Mouse (Mus musculus) Muller cell, postnatal 12 days (primary cell): ENCODE measurements around the gene 1700001O22Rik.

Source experiments
- DNase-seq: peaks from one replicate; pipeline ENCODE4 v3.0.0-alpha.2; 2015; ENCODE audit errors: inconsistent ontology term

Gene 1700001O22Rik

GRCm38 (mm10) chr2:30816383-30816782 is 12.9 kb upstream of the 1700001O22Rik start:
- no peak for DNase-seq

DNA sequence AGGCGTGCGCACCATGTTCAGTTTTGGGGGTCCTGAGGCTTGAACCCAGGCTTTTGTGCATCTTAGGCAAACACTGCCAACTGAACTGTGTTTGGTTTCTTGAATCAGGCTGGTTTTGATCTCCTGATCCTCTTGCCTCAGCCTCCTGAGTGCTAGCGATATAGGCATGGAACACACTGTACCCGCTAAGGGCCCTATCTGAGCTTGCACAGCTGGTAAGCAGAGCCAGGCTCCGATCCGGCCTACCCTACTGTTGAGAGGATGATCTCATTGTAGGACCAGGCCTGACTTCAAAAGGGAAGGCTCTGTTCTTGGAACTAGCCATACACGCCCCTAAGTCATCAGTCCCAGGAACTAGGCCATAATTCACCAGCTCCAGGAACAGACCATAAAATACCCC is 7.1 kb upstream of the 1700001O22Rik start:
- DNase-seq, result no peak

DNA sequence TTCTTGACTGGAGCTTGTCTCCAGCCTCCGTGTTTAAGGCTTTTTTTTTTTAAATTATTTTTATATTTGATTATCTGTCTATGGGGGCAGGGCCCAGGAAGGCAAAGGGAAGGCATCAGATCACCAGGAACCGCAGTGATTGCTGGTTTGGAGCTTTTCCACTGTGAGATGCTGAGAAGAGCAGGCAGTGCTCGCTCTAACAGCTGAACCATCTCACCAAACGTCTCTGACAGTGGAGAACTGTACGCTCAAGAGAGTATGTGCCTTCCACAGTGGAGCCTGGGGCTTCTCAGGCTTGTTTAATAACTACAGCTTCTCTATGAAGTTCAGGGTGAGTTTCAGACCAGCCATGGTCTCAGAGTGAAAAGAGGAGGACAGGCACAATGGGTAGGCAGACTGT is 6.0 kb upstream of the 1700001O22Rik start:
- DNase-seq, result no peak

- DNase-seq, result no peak
These were observed 4.8 kb upstream of the 1700001O22Rik start for GRCm38 (mm10) chr2:30808296-30808655.

DNA sequence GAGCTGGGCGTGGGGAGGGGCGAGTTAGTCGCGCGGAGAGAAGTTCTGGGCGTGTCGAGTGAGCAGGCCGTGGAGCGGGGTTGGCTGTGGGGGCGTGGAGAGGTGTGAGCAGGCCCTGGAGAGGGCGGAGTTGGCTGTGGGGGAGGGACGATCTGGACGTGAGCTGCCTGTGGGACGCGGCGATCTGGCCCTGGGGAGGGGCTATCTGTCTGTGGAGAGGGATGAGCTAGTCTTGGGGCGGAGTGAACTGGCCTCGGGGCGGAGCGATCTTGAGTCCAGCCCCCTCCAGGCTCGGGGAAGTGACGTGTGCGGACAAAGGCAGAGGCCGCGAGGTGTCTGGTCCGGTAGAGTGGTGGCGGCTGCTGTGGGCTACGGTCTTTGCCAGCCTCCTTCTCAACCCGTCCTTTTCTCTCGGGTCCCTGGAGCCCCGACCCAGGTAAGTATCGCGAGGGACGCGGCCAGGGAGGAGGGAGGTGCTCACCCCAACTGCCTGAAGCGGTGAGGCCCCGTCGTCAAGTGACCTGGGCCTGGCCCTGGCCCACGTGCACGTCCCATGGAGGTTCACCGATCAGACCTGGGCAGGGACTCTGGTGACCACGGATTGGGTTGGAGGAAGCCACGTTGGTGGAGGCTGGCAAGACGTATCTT is 4.3 kb upstream of the 1700001O22Rik start, which contains the start of gene Ntmt1:
Gene Ntmt1, plus strand, starts transcription at position 179 of the 648 bp plus-strand sequence.
- DNase-seq, result peak; percentile 100

DNA sequence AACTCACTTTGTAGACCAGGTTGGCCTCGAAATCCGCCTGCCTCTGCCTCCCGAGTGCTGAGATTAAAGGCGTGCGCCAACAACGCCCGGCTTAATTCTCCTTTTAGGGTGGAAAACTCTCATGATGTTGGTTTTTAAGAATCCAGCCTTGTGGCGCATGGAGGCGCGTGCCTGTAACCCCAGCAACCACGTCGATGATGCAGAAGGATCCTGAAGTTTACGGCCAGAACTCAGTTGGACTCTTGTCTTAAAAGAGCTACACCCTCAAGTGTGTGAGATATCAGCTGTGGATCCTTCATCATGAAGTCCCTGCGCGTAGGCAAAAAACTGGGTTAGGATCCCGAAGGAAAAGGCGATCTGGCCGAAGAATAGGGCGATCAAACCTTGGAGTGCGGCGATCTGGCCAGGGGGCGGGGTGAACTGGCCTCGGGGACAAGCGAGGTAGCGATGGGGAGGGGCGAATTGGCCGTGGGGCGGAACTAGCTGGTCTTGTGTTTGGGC is 3.7 kb upstream of the 1700001O22Rik start:
- no peak for DNase-seq

DNA sequence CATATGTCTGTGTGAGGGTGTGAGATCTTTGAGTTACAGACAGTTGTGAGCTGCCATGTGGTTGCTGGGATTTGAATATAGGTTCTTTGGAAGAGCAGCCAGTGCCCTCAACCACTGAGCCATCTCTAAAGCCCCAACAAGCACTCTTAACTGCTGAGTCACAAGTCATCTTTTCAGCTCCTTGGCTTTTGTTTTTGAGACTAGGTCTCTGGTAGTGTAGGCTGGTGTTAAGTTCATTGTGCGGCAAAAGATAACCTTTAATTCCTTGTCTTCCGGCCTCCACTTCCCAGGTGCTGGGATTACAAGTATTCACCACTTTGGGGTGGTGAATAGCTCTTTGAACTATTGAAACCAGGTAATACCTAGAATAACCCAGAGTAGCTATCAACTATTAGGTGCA is 2.5 kb upstream of the 1700001O22Rik start:
- no peak for DNase-seq

DNA sequence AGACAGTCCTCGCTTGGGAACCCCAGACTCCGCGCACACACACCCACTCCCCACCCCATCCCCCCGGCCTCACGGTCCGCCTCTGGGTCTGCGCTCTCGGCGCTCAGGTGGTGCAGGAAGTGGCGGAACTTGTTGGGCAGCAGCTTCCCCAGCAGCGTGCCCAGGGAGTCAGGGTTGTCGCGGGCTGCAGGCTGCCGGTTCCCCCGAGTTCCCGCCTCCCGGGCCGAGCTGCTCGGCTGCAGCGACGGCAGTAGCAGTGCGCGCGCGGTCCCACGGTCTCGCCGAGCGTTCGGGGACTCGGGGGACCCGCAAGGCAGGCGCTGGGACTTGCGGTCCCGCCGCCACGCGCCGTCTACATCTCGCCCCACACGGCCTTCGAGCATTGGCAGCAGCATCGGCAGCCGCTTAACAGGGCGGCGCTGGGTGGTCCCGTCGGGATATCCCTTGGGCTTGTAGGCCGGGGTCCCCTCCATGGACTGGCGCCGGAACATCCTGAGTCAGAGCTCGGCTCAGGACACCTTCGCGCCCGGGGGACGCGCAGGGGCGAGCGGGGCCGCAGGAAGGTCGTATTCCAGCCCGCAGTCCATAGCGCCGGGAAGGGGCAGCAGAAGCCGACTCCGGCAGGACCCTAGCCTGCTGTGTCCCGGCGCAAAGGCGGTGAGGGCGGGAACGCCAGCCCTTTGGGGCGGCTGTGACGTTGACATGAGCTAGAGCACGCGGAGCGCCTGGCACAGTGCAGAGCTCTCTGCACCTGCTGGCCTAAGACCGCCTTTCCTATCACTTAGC is 2.2 kb downstream of the 1700001O22Rik start:
- DNase-seq, result peak; percentile 45

DNA sequence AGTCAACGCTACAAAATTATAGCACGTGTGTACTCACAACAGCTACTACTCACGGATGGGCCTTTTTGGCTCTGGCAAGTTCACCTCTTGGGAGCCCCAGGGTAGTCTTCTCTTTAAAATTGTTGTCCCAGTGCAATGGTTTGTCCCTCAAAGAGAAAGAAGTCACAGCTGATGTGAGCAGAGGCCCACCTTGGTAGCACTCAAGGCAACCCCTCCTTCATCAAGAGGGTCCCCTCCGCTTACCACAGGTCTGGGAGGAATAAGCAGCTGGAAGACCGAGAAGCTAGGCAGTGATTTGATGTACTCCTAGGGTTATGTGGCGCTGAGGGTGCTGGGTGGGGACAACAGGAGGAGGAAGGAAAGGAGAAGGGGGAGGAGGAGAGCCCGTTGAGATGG is 2.8 kb downstream of the 1700001O22Rik start:
- DNase-seq, result no peak

DNA sequence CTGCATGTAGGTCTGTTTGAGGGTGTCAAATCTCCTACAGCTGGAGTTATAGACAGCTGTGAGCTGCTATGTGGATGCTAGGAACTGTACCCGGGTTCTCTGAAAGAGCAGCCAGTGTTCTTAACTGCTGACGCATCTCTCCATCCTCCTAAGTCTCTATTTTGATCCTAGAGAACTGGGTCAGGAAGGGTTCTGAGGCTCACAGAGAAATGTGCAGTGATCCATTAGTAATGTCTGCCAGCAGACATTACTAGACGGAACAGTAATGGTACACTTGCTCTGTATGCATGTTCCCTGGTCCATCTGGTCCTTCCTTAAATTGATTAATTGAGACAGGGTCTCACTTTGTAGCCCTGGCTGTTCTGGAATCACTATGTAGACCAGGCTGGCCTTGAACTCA is 4.0 kb downstream of the 1700001O22Rik start:
- DNase-seq, result no peak

- peak; percentile 98 for DNase-seq
These were observed 7.1 kb downstream of the 1700001O22Rik start for GRCm38 (mm10) chr2:30796382-30796781.

- peak; percentile 77 for DNase-seq
These were observed 7.6 kb downstream of the 1700001O22Rik start for GRCm38 (mm10) chr2:30795889-30796275.

DNA sequence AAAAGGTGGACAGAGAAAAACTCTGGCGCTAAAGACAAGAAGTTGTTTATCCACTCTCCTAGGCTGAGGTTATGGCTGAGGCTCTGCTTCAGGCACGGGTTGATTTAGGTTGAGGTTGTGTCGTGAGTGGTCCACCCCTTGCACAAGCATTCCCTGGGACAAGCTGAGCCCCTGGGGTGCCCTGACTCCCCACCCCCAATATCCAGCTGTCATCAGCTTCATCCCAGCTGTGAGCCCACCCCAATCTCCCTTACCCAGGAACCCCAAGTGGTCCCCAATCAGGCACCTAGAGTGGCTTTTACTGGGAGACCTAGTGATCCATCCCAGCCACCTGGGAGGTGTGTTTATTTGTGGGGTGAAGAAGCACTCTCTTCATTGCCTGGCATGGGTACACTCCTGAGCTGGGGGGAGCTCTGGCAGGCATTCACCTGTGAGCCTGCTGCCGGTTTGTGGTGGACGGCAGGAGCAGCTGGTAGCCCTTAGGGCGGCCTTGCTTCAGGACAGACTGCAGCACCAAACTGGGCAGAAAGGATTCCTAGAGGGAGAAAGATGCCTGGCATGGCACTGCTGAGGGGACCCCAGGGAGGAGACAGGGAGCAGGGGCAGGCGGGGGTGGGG is 8.1 kb downstream of the 1700001O22Rik start:
- peak; percentile 9 for DNase-seq

DNA sequence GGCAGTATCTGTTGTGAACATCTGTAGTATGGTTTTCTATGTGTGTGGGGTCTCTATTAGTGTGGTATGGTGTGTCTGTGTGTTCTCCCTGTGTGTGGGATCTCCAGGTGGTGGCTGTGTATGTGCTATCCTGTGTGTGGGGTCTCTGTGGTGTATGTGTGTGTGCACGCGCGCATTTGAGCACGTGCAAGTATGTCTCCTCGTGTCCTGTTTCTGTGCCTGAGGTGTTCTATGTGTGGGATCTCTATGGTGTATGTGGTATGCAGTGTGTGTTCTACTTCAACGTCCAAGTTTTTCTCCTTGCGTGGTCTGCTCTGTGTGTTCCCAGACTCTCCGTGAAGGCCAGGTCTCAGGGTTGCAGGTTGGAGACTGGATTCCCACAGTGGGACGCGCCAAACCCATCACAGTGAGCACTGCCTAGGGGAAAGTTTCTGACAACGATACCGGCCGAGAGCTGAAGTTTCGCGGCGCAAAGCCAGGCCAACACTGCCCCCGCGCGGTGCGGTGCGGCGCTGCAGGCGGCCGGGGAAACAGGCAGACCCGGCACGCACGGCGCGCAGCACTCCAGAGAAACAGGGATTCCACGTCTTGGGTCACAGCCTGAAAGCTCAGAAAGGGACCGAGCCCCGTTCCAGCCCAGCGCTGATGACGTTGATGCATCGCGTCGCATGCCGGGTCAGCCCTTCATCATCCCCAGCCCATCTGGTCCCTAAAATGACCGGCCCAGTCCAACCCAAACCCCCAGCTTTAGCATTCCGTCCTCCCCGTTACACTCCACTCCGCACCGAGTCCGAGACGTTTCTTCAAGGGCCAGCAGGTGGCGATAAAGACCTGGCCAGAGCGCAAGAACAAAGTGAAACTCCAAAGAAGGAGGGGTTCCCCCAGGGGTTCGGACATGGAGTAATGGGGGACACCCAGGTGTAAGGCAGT is 9.0 kb downstream of the 1700001O22Rik start:
- DNase-seq, result peak; percentile 95

DNA sequence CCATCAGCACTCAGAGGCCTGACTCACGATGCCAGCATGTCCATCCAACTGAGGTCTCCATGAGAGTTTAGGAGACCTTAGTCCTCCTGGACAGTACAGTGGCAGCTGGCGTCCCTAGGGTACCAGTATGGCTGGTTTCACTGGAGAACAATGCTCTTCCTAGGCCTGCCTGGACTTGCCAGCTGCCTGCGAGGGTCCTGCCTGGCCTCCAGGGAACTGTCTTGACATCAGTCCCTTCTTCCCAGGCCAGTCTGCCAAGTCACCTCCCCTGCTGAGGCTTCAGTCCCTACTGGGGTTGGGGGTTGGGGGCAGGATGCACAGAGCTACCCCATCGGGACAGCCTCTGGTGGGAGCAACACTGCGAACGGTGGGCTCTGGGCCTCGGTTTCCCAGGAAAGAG is 11.4 kb downstream of the 1700001O22Rik start:
- DNase-seq, result no peak

- DNase-seq, result no peak
These were observed 16.0 kb downstream of the 1700001O22Rik start for GRCm38 (mm10) chr2:30787466-30787865.

DNA sequence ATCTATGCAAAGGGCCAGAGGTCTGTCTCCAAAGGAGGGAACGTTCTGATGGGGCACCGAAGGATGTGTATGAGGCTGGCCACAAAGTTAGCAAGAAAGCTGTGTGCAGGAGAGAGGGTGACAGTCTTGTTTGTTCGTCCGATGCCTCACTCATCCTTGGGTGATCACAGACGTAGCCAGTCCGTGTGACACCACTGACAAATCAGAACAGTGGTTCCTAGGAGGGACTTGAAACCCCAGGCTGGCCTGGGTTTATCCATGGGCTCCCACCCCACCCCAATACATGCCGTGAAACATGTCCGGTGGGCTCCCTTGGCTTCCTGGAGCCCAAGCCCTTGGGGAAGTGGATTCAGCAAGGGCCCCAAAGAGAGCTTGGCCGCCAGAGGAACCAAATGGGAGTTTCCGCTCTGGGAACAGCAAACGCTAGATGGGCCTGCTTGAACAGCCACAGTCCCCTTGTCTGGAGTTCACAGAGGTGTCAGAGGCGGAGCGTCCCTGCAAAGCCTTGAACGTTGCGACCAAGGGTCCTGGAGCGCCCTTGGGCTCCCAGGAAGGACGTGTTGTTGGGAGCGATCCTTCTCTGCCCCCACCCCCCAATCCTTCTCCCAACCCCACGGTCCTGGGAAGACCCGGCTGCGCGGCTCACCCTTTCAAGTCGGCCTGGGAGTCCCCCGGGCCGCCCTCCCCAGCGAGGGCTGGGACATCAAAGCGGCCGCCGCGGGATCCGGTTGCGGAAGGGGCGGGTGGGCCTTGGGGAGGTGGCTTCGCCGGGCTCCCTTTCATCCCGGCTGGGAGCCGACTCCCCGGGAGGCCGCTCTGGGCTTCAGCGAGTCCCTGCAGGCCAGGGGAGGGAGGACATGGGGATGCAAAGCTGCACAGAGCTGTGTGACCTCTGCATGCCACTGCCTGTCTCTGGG is 19.1 kb downstream of the 1700001O22Rik start:
- peak; percentile 37 for DNase-seq

- DNase-seq, result peak; percentile 58
These were observed 20.1 kb downstream of the 1700001O22Rik start for GRCm38 (mm10) chr2:30783346-30783745.

GRCm38 (mm10) chr2:30782312-30783290 is 20.9 kb downstream of the 1700001O22Rik start:
- no peak for DNase-seq
